Mouse (Mus musculus) effector memory CD4-positive, alpha-beta T cell, adult 5 months (primary cell): ENCODE data around the gene Cdkl2. TPM values are rescaled to one million over a fixed set of nuclear protein-coding genes. Genes with fewer than 3 reads are reported as not detected.

Experiments
- polyA plus RNA-seq: library from polyadenylated mRNA; unstranded; fragments of 100-300 nt; shearing (Covaris generic); gene quantifications from one replicate; pipeline ENCODE4 v1.2.1, GENCODE M21; 2017

Cdkl2 gene
- 1.9 TPM for polyA plus RNA-seq

DNA sequence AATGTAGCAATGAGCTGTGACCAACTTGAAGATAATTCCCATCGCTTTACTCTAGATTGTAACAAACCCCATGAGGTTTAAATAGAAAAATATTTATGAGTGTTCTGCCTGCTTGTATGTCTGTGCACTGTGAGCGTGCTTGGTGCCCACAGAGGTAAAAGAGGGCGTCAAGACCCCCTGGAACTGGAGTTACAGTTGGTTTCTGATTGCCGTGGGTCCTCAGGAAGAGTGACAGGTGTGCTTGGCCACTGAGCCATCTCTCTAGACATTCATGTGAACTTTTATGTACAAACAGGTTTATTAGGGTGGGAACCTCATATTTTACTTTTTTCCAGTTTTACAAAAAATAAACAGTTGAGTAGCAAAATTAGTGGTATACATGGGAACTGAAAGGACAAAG is at the start of gene Cdkl2:
Gene Cdkl2 (minus strand): TSS at position 101 of the 400 bp plus-strand sequence.

DNA sequence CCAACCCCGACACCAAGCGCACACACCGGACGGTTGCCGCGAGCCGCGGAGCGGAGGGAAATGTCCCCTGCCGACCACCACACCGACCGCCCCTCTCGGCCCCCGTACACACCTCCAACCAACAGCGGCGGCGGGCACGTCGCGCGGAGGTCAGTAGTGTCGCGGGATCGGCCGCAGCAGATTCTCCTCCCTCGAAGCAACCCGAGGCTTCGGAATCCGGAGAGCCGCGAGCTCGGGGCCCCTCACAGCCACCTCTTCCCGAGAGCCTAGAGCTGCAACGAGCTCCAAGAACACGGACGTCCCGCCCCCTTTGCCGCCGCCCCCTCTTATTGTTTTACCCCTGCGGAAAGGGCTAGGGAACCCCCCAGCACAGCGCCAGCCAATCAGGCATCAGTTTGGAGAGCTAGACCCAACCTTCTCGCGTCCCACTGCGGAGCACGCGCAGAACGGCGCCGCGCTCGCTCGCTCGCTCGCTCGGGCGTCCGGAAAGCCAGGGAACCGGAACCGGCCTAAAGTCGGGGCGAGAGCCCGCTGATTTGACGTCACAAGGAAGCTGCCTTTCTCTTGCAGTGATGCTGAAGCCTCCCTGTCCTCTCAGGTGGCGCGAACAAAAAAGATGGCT is 39.8 kb upstream of the Cdkl2 start, which contains the start of gene G3bp2:
Gene G3bp2 (minus strand): TSS at position 303 of the 622 bp plus-strand sequence.

DNA sequence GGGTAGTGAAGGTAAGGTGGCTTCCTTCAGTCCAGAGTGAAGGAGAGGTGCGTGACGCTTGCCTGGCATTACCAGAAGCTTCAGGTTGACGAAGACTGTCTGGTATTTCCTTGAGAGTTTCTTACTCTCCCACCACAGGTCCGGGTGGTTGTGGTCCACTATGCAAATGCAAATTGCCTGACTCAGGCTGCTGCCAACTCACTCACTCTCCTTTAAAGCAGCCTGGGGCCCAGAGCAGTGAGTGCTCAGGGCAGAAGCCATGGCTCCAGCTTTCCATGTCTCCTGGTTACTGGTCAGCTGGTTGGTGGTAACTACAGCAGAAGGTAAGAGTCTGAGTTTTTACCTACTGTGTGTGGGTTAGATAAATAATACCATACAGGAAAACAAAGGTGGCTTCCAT is 56.4 kb downstream of the Cdkl2 start, which contains the start of gene Odaph:
Gene Odaph (plus strand): TSS at position 240 of the 400 bp plus-strand sequence.

GRCm38 (mm10) chr5:91962639-91963440 is 80.8 kb downstream of the Cdkl2 start, which contains the start of gene Rchy1:
Rchy1 (minus strand) TSS chr5:91963068.

Other genes with a start within 250 kb of the Cdkl2 start
- 103 TPM for gene Rchy1, start 80.8 kb downstream of the Cdkl2 start, polyA plus RNA-seq
- gene Odaph, start 56.4 kb downstream of the Cdkl2 start, polyA plus RNA-seq, result not detected
- 210 TPM for gene G3bp2, start 39.8 kb upstream of the Cdkl2 start, polyA plus RNA-seq
- gene Uso1, start 94.1 kb upstream of the Cdkl2 start, polyA plus RNA-seq, result 50.2 TPM
- not detected for gene U90926, start 171.5 kb upstream of the Cdkl2 start, polyA plus RNA-seq
- 0.27 TPM for gene Ppef2, start 212.4 kb upstream of the Cdkl2 start, polyA plus RNA-seq
- 15.5 TPM for gene Naaa, start 234.3 kb upstream of the Cdkl2 start, polyA plus RNA-seq